ENCODE assay signal across 24 mouse cellular contexts in genomic region chr2:131484182-131484581, GRCm38 (mm10). TPM values are rescaled to one million over a fixed set of nuclear protein-coding genes. Genes with fewer than 3 reads are reported as not detected.
DNase-seq lines count a peak whose midpoint lies in the region; ATAC-seq lines count a peak whose summit lies in the region.
"Had no signal": no experiment of that assay in that cellular context is flagged by ENCODE, and none has a peak within 500 bp of the region (broad histone marks: within the 10 kb centered on the region; RNA-seq: fewer than 3 reads in every experiment).

No protein-coding gene starts in this region.

- no peaks in the 10 kb centered on the region for H3K27me3 ChIP-seq in intestine, embryonic 14.5 days (replicated peaks; ENCODE audit: control insufficient read depth, insufficient read depth, low read length)
- H3K27me3 ChIP-seq in intestine, embryonic 16.5 days (replicated peaks; ENCODE audit: control insufficient read depth, insufficient read depth, low read length): no peaks in the 10 kb centered on the region
- H3K27me3 ChIP-seq in limb, embryonic 10.5 days (ENCODE audit: low read depth, poor library complexity, severe bottlenecking): no peaks in the 10 kb centered on the region; the same call in 1 of the 2 replicates
- no peaks in the 10 kb centered on the region for H3K27me3 ChIP-seq in liver, embryonic 11.5 days (replicated peaks; ENCODE audit: control insufficient read depth, insufficient read depth, low read length)
- H3K27me3 ChIP-seq: embryonic facial prominence, embryonic 12.5 days; forebrain, embryonic 13.5 days; heart, embryonic 12.5 days; midbrain, embryonic 15.5 days; neural tube, embryonic 13.5 days had no signal

- H3K4me1 ChIP-seq in intestine, embryonic 14.5 days (replicated peaks; ENCODE audit: control insufficient read depth, insufficient read depth, low read length): no peaks in the 10 kb centered on the region
- H3K4me1 ChIP-seq in intestine, embryonic 16.5 days (ENCODE audit: control insufficient read depth, insufficient read depth, low read length): no peaks in the 10 kb centered on the region
- peaks cover 59% of the 10 kb centered on the region for H3K4me1 ChIP-seq in limb, embryonic 10.5 days
- no peaks in the 10 kb centered on the region for H3K4me1 ChIP-seq in liver, embryonic 11.5 days (replicated peaks; ENCODE audit: control insufficient read depth, insufficient read depth, low read length)
- H3K4me1 ChIP-seq: forebrain, embryonic 13.5 days; heart, embryonic 12.5 days; midbrain, embryonic 15.5 days; neural tube, embryonic 13.5 days had no signal

- peak; percentile 46 for DNase-seq in intestine, embryonic 14.5 days (ENCODE audit: low spot score)
- peak; percentile 37 for DNase-seq in right cerebral cortex, postnatal 25 days
- no peak for DNase-seq in right cerebral cortex, postnatal 10 days (ENCODE audit: low spot score in 2 of 2)
- no peak for DNase-seq in limb, embryonic 10.5 days (ENCODE audit: low spot score)
- no peak for DNase-seq in liver, embryonic 11.5 days (ENCODE audit: low spot score)
- no peak for DNase-seq in natural killer cell, adult 2 months (ENCODE audit: low spot score in 2 of 2)
- DNase-seq: cerebellum, adult 11-12 months; cerebellum, postnatal 10 days; gastrocnemius, postnatal 10 days; heart, adult 18-20 months; heart, postnatal 10 days; kidney, adult 11 months; liver; thymus, postnatal 25 days had no signal

- H3K9me3 ChIP-seq in intestine, embryonic 14.5 days (ENCODE audit: control insufficient read depth, low read length): 0 out of 2 replicates have a peak, but pooled peaks cover 2% of the 10 kb centered on the region
- H3K9me3 ChIP-seq in intestine, embryonic 16.5 days (ENCODE audit: control insufficient read depth, low read length): no peaks in the 10 kb centered on the region
- no peaks in the 10 kb centered on the region for H3K9me3 ChIP-seq in limb, embryonic 10.5 days (replicated peaks)
- H3K9me3 ChIP-seq in liver, embryonic 11.5 days (ENCODE audit: control insufficient read depth, low read length): no peaks in the 10 kb centered on the region
- H3K9me3 ChIP-seq: embryonic facial prominence, embryonic 12.5 days; forebrain, embryonic 13.5 days; neural tube, embryonic 13.5 days had no signal

- ATAC-seq in intestine, embryonic 14.5 days (replicated peaks; ENCODE audit: low FRiP score, low TSS enrichment, low read depth): no peak
- ATAC-seq in intestine, embryonic 16.5 days: no peak
- ATAC-seq in liver, embryonic 11.5 days (replicated peaks; ENCODE audit: low FRiP score): no peak
- ATAC-seq: forebrain, embryonic 13.5 days; hindbrain, postnatal 0 days; midbrain, embryonic 15.5 days had no signal

- H3K9ac ChIP-seq in intestine, embryonic 14.5 days (ENCODE audit: low read length): no peak overlapping the region
- H3K9ac ChIP-seq in intestine, embryonic 16.5 days (ENCODE audit: low read depth, low read length): no peak overlapping the region
- no peak overlapping the region for H3K9ac ChIP-seq in liver, embryonic 11.5 days (ENCODE audit: low read depth, low read length)
- H3K9ac ChIP-seq: embryonic facial prominence, embryonic 12.5 days; forebrain, embryonic 13.5 days; heart, embryonic 12.5 days; midbrain, embryonic 15.5 days; neural tube, embryonic 13.5 days had no signal

- no peaks in the 10 kb centered on the region for H3K36me3 ChIP-seq in intestine, embryonic 14.5 days (ENCODE audit: control insufficient read depth, insufficient read depth, low read length)
- no peaks in the 10 kb centered on the region for H3K36me3 ChIP-seq in intestine, embryonic 16.5 days (ENCODE audit: control insufficient read depth, insufficient read depth, low read length)
- no peaks in the 10 kb centered on the region for H3K36me3 ChIP-seq in limb, embryonic 10.5 days
- no peaks in the 10 kb centered on the region for H3K36me3 ChIP-seq in liver, embryonic 11.5 days (ENCODE audit: control insufficient read depth, insufficient read depth, low read length)
- H3K36me3 ChIP-seq: embryonic facial prominence, embryonic 12.5 days; heart, embryonic 12.5 days; midbrain, embryonic 15.5 days; neural tube, embryonic 13.5 days had no signal

- H3K27ac ChIP-seq in intestine, embryonic 14.5 days (ENCODE audit: low read depth): no peak overlapping the region
- no peak overlapping the region for H3K27ac ChIP-seq in intestine, embryonic 16.5 days (ENCODE audit: low read length)
- H3K27ac ChIP-seq in limb, embryonic 10.5 days: peak overlapping the region; percentile 82; the same call in 1 of the 2 replicates
- H3K27ac ChIP-seq in liver, embryonic 11.5 days (ENCODE audit: low read depth, low read length): no peak overlapping the region
- H3K27ac ChIP-seq: embryonic facial prominence, embryonic 12.5 days; forebrain, embryonic 13.5 days; hindbrain, postnatal 0 days; kidney, postnatal 0 days; macrophage; midbrain, embryonic 15.5 days; neural tube, embryonic 13.5 days had no signal

- H3K4me3 ChIP-seq in intestine, embryonic 14.5 days (ENCODE audit: low read depth, low read length): no peak overlapping the region
- H3K4me3 ChIP-seq in intestine, embryonic 16.5 days (ENCODE audit: low read length): no peak overlapping the region
- H3K4me3 ChIP-seq in limb, embryonic 10.5 days: no peak overlapping the region
- H3K4me3 ChIP-seq in liver, embryonic 11.5 days (ENCODE audit: low read depth, low read length): no peak overlapping the region
- H3K4me3 ChIP-seq: embryonic facial prominence, embryonic 12.5 days; erythroblast, embryonic 14.5 days; forebrain, embryonic 13.5 days; heart, embryonic 12.5 days; midbrain, embryonic 15.5 days; neural tube, embryonic 13.5 days had no signal

- H3K4me2 ChIP-seq in intestine, embryonic 14.5 days (ENCODE audit: low read length): no peak overlapping the region
- no peak overlapping the region for H3K4me2 ChIP-seq in intestine, embryonic 16.5 days (ENCODE audit: low read depth, low read length)
- H3K4me2 ChIP-seq in liver, embryonic 11.5 days: no peak overlapping the region
- H3K4me2 ChIP-seq: embryonic facial prominence, embryonic 12.5 days; forebrain, embryonic 13.5 days; heart, embryonic 12.5 days; midbrain, embryonic 15.5 days; neural tube, embryonic 13.5 days had no signal

- 80% methylated on average over 6 of the region's 6 CpGs for WGBS in intestine, embryonic 14.5 days
- 79% methylated on average over 6 of the region's 6 CpGs for WGBS in intestine, embryonic 16.5 days
- 82% methylated on average over 6 of the region's 6 CpGs for WGBS in limb, embryonic 10.5 days
- 73% methylated on average over 6 of the region's 6 CpGs for WGBS in liver, embryonic 11.5 days

RNA-seq across cellular contexts. Expression of gene Smox, which starts 7.1 kb away (rescaled TPM):
- polyA plus RNA-seq in intestine, embryonic 14.5 days (2014; fragmentation: Nextera tagmentation; extraction: Ambion mirVana): 21.2 and 24.6 TPM in 2 replicates
- 20.1 and 21.7 TPM in 2 replicates for polyA plus RNA-seq in intestine, embryonic 16.5 days (2015; fragmentation: Nextera tagmentation; extraction: Ambion mirVana)
- 39.0 and 67.2 TPM in 2 replicates for polyA plus RNA-seq in limb, embryonic 10.5 days (2016; fragmentation: Nextera tagmentation; extraction: Ambion mirVana)
- polyA plus RNA-seq in liver, embryonic 11.5 days (2014; fragmentation: Nextera tagmentation; extraction: Ambion mirVana): 36.3 and 44.9 TPM in 2 replicates

Comparison
In these comparisons a context has a peak if more than half of its experiments do, and no peak if none do; other contexts are left out.
1. DNase-seq: peak in intestine, embryonic 14.5 days (single experiment) and right cerebral cortex, postnatal 25 days (single experiment); none in right cerebral cortex, postnatal 10 days (0 of 2), limb, embryonic 10.5 days (single experiment), liver, embryonic 11.5 days (single experiment) and natural killer cell, adult 2 months (0 of 2).